Mouse (Mus musculus): ENCODE measurements around the gene Ocln.

DNA sequence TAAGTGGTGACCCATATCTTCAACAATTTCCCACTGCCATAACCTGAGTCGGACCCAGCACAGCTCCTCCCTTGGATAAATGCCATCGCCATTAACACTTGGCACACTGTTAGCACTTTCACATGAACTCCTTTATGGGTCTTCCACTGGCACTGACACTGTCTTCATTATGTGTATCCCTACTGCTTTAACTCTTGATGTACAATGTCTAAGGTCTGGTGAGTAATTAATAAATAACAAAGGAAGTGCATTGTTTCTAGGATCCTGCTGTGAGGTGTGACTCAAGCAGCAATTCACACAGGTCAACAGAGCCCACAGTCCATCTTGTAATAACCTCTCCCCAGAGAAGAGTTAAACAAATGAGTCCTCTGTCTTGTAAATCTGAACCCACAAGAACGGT, 91.2 kb downstream of the Ocln start:
- no peak for TF ChIP-seq USF1 (IDR thresholded peaks at IDR 0.05; ENCODE audit: low read depth)
- no peak for TF ChIP-seq MAX (IDR thresholded peaks at IDR 0.05)
- TF ChIP-seq CTCF (IDR thresholded peaks at IDR 0.05; ENCODE audit: control insufficient read depth, insufficient read depth, insufficient read length): no peak

All from C2C12 (cell line).